Mouse (Mus musculus) layer of hippocampus, postnatal 36 days (tissue): ENCODE results near the gene Idh1. TPM values are rescaled to one million over a fixed set of nuclear protein-coding genes. Genes with fewer than 3 reads are reported as not detected.
"Not testable (repeated sequence)": the region's sequence is repeated elsewhere in the genome, so short reads cannot be mapped to it uniquely, and the experiment has no call there.

ENCODE experiments used
- DNase-seq, 2 experiments: peaks; one replicate each; pipeline ENCODE4 v3.0.0; 2022
- total RNA-seq, 2 experiments: library from RNA; stranded (reverse); gene quantifications; 2 replicates each; pipeline ENCODE4 v1.2.3; 2021

Idh1 gene
- total RNA-seq: 10 to 100 TPM; 45.6 to 48.5 TPM

DNA sequence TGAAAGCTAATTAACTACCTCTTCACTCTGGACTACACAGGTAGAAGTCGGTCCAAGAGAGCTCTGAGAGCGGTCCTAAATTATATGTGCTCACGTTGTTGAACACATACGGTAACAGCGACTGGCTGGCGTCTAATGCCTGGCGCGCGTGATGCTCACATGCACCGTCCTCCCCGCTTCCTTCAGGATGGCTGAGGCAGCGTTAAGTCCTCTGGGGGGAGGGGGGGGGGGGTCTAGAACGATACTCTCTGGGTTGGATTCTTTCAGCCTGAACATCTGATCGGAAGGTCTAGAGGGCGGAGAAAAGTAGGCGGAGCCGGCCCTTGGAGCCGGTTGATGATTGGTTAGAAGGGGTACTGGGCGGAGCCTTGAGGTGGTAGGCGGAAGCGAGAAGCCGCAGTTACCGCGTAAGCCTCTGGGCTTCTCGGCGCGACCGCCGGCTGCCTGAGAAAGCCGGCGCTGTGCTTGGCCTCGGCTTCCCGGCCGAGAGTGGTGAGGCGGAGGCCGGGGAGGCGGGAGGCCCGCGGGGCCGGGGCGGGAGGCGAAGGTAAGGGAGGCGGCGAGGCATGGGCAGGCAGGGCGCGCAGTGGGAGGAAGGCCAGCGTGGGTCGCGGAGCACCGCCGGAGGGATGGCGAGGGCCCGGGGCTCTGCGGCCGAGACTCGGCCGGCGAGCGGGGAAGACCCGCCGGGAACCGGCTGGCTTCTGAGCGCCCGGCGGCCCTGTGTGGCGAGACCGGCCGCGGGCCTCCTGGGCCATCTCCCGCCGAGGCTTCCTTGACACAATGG lies at the start of gene Idh1, which contains the start of gene Pikfyve:
Gene Idh1 (minus strand): TSS at position 214 of the 787 bp plus-strand sequence.
Gene Pikfyve (plus strand): TSS at position 397 of the 787 bp plus-strand sequence.
- peak; percentile 94 to 95 for DNase-seq

DNA sequence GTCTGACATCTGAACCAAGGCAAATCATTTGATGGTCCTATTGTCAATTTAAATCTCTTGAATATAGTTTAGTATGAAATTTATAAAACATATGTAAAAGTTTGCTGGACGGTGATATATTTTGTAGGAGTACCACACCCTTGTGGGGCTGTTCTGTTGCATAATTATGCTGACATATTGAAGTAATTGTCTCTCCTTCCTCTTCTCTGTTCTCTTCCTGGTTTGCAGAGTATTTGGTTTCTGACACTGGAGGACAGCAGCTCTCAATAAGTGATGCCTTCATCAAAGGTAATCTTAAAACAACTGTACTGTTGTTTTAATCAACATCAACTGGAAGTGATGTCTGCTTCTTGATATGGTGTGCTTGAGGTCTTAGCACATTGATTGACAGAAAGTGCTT lies 44.3 kb upstream of the Idh1 start:
- no peak for DNase-seq

DNA sequence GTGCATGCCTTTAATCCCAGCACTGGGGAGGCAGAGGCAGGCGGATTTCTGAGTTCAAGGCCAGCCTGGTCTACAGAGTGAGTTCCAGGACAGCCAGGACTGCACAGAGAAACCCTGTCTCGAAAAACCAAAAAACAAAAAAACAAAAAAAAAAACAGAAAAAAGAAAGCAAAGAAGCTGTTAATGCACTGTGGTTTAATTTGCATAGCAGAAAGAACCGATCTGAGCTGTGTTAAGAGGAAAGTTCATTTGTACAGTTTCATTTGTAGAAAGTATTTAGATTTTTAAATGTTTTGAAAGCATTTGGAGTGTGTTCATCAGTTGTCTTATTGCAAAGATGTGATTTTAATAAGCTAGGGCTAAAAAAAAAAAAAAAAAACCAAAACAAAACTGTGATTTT lies 43.5 kb upstream of the Idh1 start:
- not testable (repeated sequence) for DNase-seq

DNA sequence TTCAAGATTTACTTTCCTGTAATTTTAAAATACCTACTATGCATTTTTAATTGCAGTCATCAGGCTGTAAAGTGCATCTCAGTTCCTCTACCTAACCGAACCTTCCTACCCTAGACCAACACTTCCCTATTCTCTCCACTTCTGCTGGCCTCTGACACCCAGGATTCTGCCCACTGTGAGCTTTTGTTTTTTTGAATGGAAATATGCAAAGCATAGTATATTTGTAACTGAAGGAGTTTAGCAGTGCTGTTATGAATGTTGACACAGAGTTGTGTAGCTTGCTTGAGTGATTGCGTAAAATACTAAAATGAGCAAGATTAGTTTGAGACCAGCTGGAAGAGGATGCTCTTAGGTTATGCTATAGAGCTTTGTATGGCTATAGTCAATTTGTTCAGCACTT lies 41.4 kb upstream of the Idh1 start:
- no peak for DNase-seq

DNA sequence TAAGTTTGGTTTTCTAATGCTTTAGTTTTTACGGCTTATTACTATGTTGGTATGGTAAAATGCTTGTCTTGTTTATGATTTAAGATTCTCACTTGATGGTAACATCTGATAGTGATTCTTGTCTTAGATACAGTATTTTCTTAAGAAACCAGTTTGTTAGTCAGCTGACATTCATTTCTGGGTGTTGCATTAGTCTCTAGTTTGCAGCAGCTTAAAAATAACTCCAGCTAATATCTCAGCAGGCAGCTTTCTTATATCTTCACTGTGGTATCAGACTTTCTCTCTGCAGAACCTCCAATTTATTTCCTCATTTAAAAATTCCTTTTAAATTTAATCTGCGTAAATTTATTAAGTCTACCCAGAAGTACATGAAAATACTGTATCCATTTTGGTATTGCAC lies 37.4 kb upstream of the Idh1 start:
- no peak for DNase-seq

DNA sequence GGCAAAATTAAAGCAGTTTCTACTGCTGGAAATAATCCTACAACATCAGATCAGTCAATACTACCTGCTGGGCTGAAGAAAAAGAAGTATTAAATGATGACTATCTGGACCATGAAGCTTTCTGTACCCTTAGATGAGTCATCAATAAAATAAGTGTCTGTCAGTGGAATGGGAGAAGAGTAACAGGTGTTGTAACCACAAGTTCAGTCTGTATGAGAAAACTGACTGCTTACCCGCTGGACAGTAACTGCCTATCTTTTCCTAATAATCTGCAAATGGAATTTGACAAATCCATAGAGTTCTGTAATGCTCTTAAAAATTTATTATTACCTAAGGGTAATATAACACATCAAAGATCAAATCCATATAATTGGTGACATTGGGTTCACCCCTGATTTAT lies 31.7 kb upstream of the Idh1 start:
- no peak for DNase-seq

DNA sequence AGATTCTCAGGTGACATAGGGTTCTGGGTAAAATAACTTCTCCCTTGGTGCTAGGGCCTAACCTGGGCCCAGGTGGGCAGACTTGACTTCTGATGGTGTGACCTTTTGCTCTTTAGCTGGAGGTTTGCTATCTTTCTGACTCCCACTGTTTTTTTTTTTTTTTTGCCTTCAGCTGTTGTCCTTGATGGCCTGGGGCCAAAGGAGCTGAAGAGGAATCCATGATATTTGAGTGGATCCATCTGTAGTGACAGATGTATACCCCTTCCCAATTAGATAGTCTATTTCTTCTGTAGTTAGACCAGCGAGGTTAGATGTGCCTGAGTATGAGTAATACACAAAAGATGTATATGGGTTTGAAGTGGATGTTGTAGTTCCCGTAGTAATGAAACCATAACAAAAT lies 31.3 kb upstream of the Idh1 start:
- no peak for DNase-seq

DNA sequence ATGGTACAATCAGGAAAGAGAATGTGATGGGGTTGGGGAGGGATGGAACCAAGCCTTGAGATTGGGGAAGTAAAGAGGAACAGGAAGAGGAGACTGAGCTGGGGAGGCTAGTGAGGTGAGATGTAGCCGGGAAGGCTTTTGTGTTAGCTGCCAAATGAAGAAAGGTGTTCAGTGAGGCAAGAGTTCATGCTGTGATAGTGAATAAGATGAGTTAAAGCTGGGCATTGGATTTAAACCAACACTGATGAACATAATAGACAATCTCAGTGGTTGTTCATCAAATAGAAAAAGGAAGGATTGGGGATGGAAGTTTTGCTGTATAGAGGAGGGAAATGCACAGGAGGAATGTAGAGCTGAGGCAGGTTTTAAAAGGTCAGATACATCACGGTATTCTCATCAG lies 26.9 kb upstream of the Idh1 start:
- DNase-seq: no peak

DNA sequence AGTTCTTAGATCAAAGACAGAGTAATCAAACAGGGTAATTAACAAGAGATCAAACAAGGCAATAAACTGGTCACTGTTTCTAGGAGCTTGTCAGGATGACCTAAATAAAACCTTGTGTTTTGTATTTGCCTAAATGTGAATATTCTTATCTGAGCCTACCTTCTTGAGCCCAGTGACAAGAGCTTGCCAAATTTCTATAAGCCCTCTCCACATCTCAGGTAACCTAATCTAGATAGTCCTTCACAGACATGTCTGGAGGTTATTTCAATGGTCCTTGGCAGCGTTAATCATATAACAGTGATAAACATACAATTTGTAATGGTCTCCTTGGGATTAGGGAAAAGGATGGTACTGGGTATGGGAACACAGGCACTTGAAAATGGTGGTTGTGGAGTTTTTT lies 18.0 kb upstream of the Idh1 start:
- no peak for DNase-seq

DNA sequence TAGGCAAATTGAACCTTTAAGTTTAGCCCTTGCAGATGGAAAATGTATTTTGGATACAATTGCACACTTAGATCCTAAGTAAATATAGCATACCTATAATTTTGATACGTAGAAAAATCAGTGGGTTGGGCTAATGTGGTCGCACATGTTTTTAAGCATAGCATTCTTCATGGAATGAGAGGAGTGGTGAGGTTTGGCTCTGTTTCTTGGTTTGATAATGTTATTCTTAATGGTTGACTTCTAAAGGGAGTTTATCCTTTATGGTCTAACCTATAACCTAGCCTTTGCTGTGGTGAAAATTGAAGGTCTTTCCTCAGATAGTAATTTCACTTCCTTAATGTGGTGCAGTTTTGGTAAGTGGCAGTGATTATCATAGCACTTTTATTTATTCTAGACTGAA lies 12.6 kb upstream of the Idh1 start:
- DNase-seq: no peak

DNA sequence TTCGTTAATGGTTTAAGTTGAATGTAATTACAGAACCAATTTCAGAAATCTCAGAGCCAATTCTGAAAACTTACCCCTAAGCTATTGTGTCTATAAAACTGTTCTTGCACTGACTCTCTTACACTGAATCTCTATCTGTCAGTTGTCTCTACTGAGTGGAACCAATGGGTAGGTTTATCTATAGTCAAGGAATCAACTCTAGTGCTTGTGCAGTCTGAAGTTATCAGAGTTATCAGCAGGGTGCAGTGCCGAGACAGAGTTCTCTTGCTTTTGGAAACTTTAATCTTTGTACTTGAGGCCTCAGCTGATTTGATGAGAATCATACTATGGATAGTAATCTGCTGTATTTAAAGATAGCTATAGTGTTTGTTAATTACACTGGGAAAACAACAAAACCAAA lies 12.1 kb upstream of the Idh1 start:
- DNase-seq: no peak

DNA sequence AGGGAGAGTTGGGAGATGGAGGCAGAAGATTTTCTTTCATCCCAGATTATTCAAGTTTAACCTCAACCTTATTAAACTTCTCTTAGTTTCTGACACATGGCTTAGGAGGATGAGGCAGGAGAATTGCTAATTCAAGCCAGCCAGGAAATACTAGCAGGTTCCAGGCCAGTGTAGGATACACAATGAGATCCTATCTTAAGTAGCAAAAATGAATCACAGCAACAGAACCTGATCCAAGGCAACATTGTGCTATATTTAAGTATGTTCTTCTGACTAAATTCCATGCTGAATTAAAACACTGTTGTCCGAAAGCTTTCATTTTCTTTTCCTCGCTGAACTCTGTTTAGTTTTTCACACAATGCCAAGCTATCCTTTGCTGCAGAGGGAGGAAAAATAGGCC lies 6.9 kb upstream of the Idh1 start:
- DNase-seq: no peak

DNA sequence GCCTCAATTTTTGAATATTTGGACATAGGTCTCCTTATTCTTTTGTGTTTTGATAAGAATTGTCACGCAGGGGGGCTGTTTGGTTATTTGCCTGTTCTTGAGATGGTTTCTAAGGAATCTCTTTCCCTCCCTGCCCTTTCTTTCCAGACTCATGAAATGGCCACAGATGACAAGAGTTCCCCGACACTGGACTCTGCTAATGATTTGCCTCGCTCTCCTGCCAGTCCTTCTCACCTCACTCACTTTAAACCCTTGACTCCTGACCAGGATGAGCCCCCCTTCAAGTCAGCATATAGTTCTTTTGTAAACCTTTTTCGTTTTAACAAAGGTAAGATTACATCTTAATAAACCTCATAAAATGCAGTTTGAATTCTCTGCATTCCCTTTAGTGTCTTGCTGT lies 3.9 kb upstream of the Idh1 start:
- DNase-seq: no peak

DNA sequence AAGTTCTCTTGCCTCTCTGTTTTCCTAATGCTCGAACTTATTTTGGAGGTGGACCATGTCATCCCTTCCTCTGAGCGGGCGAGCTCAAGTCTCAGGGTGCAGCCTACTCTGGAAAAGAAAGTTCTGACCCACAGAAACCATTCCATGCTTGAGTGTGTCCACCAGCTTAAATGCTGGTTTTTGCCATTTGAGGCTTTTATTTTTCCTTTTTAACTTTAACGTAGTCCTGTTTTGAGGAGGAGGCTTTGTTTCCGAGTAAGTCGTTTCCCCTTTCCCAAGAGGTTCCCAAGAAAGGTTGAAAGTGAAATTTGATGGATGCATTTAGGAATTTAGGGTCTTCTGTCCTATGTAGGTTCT lies 752 bp upstream of the Idh1 start:
- DNase-seq: no peak

DNA sequence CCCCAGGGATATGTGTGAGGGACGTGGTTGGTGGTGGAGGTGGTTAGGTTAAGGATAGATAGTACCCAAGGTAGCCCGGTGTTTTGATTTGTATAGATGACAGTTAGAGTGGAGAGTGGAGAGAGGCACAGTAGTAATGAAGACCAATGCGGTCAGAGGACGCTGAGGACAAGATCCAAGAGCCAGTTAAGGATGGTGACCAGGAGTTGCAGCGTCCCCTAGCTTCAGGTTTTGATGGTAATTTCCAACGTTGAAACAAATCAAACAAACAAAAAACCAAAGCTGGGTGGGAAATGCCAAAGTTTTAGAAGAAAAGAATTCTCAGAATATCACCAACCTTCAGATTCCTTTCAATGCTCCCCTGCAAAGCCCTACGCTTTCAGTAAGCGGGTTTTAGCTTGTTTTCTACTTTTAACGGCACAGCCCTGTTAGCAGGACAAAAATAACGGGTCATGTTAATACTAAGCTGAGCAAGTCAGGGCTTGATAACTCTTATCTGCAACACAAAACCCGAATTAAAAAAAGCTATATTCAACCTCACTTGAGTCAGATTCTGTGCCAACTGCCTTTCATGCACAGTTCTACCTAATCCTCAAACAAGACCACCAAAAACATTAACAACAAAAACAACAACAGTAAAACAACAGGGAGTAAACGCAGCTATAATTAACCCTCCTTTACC lies 635 bp downstream of the Idh1 start:
- no peak for DNase-seq

DNA sequence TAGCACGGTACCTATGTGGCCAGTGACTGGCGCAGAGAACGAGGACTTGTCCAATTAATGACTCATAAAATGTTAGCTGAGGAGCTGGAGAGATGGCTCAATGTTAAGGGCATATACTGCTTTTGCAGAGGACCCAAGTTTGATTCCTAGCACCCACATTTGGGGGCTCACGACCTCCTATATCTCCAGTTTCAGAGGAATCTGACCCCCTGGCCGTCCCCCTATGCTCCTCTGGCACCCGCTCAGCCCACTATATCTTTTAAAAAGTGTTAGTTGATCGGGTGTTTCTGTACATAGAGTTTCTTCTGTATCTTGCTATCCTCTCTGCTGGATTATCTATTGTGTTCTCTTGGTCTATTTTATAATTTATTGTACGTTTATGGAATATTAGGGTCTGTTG lies 1.3 kb downstream of the Idh1 start:
- no peak for DNase-seq

DNA sequence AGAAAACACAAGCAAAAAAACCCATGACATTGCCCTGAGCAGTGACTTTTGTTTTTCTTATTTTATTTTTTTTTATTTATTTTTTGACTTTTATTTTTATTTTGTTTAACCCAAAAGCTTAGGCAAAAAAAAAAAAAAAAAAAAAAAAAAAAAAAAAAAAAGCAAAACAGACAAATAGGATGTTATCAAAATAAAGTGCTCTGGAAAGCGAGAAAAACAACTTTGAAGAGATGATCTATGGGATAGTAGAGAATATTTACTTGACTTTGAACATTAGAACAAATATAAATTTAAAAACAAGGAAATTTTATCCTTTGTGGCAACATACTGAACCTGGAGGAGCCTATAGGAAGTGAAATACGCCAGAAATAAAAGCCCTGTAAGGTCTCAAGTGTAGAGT lies 2.3 kb downstream of the Idh1 start:
- no peak for DNase-seq

DNA sequence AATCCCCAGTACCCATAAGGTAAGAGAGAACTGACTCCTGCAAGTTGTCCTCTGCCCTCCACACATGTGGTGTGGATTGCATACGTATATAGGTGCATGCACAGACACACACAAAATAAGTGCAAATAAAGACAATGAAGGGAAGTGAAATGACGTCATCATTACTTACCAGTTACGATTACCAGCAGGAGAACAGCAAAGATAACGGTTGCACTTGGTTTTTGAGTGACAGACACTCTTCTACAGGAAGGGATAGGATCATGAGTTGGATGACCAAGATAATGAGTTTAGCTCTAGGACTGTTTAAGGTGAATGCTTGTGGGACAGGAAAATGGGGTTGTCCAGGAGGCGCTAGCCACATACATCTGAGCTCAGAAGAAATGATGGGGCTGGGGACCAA lies 4.8 kb downstream of the Idh1 start:
- DNase-seq: no peak

DNA sequence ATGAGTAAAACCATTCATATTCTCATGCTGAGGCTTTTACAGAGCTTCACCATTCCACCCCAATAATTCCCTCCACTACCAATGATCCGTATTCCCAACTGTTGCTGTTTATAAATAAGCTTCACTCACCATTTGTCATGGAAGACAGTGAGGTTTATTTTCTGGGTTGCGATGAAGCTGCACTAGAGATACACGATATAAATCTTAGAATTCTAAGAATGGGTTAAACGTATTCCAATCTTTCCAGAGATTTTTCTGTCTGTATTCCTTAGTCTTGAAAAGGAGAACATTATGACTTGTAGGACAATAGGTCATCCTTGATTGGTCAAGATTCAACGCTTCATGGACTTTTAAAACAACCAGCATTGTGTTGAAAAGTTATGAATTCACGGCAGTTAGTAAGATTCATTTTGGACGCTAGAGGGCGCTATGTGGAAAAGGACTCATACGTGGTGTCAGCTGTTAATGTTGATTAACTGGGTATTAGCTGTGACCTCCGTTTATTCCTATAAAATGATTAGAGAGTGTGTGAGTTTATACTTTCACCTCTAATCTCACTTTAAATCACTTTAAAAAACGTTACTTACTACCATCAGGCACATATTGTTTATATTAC lies 6.6 kb downstream of the Idh1 start:
- peak in 1 of 2 experiments; percentile 21 for DNase-seq

DNA sequence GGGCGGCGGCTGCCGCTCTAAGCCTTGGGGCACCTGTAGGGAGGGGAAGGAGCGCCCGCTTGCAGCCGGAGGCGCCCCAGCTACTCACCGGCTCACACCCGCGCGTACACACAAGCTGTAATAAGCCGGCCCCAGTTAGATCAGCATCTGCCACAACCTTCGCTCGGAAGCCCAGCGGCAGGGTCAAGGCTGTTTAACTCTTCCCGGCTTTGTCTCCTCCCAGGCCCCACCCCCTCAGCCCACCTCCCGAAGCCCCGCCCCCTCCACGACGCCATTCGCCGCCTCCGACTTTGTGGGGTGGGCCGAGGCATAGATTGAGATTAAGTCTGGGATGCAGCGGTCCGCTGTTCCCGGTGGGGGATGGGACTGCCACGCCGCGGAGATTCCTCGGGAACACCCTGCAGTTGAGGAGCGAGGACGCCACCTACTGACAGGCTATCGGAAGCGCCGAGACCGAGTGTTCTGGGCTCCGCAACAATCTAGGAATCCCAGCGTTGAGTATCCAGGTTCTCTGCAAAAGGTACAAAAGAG lies 7.3 kb downstream of the Idh1 start:
- DNase-seq: peak; percentile 96

DNA sequence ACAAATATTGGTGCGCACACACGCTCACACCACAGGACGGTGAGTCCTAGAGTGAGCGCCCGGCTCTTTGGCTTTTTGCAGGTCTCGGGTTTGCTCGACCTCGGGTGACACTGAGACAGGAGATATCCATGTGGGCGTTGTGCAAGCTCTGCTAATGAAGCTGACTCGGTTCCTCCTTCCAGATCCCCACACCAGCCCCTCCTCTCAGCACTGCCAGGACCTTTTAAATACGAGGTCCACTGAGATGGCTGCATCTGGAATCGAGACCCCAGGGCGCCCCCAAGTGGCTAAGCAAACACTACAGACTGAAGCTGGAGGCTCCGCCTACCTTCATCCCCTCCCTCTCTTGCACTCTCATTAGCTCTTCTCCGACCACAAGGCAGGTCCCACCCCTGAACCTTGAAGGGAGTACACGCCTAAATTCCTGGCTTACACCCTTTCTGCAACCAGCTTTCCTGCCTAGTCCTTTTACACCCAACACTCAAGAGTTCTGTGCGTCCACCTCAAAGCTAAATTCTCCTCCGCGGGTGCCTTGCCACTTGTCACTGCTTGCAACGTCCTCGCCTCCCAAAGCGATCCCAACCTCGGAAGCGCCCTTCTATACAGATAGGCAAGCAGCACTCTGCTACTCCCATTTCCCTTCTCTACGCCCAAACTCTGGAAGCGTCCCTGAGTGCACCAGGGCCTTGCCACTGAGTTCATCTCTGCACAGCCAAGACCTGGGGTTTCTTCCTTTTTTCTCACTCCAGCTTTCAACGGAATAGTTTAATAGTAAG lies 8.0 kb downstream of the Idh1 start:
- peak; percentile 90 for DNase-seq

DNA sequence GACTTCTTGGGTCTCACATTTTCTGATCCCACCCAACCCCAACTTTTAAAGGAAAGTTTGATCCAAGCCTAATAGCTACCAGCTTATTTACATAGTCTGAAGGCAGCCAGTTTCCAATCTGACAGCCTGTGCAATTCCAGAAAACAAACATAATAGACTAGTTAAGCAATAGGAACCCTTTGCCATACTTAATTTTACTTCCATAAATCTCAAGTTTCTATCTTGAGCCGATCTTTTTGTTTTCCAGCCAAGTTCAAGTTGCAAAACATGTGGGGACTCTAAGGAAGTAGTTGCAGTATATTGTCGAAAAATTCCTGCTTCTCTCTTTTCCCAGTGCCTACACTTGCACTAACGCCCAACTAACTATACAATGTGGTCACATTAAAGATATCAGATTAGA lies 8.8 kb downstream of the Idh1 start:
- no peak for DNase-seq

DNA sequence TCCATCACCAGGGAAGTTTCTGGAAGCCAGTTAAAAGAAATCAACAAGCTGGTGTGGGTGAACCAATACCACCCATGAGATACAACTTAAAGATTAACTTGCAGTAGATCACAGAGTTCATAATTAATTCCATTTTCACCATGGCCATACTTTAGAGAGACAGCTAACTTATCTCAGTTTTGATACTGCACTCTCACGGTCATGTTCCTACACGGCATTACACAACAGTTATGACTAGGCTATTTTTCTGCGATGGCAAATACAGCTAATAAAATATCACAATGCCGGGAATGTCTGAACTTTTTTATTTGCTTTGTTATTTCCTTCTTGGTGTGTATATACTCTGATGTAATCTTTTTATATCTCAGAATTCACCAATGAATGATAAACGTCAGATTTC lies 9.4 kb downstream of the Idh1 start:
- no peak for DNase-seq
